ENCODE assay signal across 30 mouse cellular contexts in genomic region chr4:143217189-143217588, GRCm38 (mm10). TPM values are rescaled to one million over a fixed set of nuclear protein-coding genes. Genes with fewer than 3 reads are reported as not detected.
A peak's percentile ranks its signal among the peaks of the same experiment; 100 is the strongest.
DNase-seq lines count a peak whose midpoint lies in the region; ATAC-seq lines count a peak whose summit lies in the region.
"Had no signal": no experiment of that assay in that cellular context is flagged by ENCODE, and none has a peak within 500 bp of the region (broad histone marks: within the 10 kb centered on the region; RNA-seq: fewer than 3 reads in every experiment).

No protein-coding gene starts in this region.

- no peak overlapping the region for H3K4me3 ChIP-seq in liver, embryonic 11.5 days (ENCODE audit: low read depth, low read length)
- no peak overlapping the region for H3K4me3 ChIP-seq in liver, embryonic 12.5 days
- no peak overlapping the region for H3K4me3 ChIP-seq in liver, embryonic 15.5 days (replicated peaks)
- no peak overlapping the region for H3K4me3 ChIP-seq in midbrain, embryonic 13.5 days (replicated peaks)
- H3K4me3 ChIP-seq: embryonic facial prominence, embryonic 10.5 days; embryonic facial prominence, embryonic 13.5 days; erythroblast, embryonic 14.5 days; forebrain, embryonic 12.5 days; forebrain, embryonic 15.5 days; hindbrain, embryonic 10.5 days; hindbrain, embryonic 13.5 days had no signal

- no peaks in the 10 kb centered on the region for H3K9me3 ChIP-seq in liver, embryonic 11.5 days (ENCODE audit: control insufficient read depth, low read length)
- no peaks in the 10 kb centered on the region for H3K9me3 ChIP-seq in liver, embryonic 12.5 days (replicated peaks)
- H3K9me3 ChIP-seq in liver, embryonic 15.5 days (replicated peaks), result no peaks in the 10 kb centered on the region
- H3K9me3 ChIP-seq in midbrain, embryonic 13.5 days, result no peaks in the 10 kb centered on the region
- H3K9me3 ChIP-seq: embryonic facial prominence, embryonic 10.5 days; embryonic facial prominence, embryonic 13.5 days; forebrain, embryonic 12.5 days; forebrain, embryonic 15.5 days; G1E; hindbrain, embryonic 10.5 days; hindbrain, embryonic 13.5 days had no signal

- 70% methylated on average over 7 of the region's 7 CpGs for WGBS in liver, embryonic 11.5 days
- 70% methylated on average over 7 of the region's 7 CpGs for WGBS in liver, embryonic 12.5 days (ENCODE audit: insufficient replicate concordance)
- 70% methylated on average over 7 of the region's 7 CpGs for WGBS in liver, embryonic 15.5 days (ENCODE audit: insufficient replicate concordance)
- 84% methylated on average over 7 of the region's 7 CpGs for WGBS in midbrain, embryonic 13.5 days

- intact Hi-C loops in heart, postnatal 10 days (cut with DNase I), result no loop called here

- DNase-seq in heart, adult 11 months, result peak; percentile 40
- DNase-seq in heart, postnatal 10 days, result no peak
- no peak for DNase-seq in liver, embryonic 11.5 days (ENCODE audit: low spot score)
- DNase-seq in yolk sac, embryonic 10.5 days (ENCODE audit: low spot score), result peak; percentile 46
- no peak for DNase-seq in T-cell, adult 2 months (ENCODE audit: low spot score)
- DNase-seq: adrenal gland, adult 8-10 months; adrenal gland, postnatal 25 days; cerebellum, adult 11-12 months; cerebellum, adult 8-10 months; cerebellum, postnatal 10 days; cerebellum, postnatal 36 days; embryo, embryonic 11 days; gastrocnemius, postnatal 25 days; heart, postnatal 36 days had no signal

- no peak overlapping the region for H3K9ac ChIP-seq in liver, embryonic 11.5 days (ENCODE audit: low read depth, low read length)
- no peak overlapping the region for H3K9ac ChIP-seq in liver, embryonic 12.5 days
- H3K9ac ChIP-seq in liver, embryonic 15.5 days, result no peak overlapping the region
- no peak overlapping the region for H3K9ac ChIP-seq in midbrain, embryonic 13.5 days (replicated peaks)
- H3K9ac ChIP-seq: embryonic facial prominence, embryonic 13.5 days; forebrain, embryonic 12.5 days; forebrain, embryonic 15.5 days; hindbrain, embryonic 13.5 days had no signal

- H3K27me3 ChIP-seq in liver, embryonic 11.5 days (replicated peaks; ENCODE audit: control insufficient read depth, insufficient read depth, low read length), result no peaks in the 10 kb centered on the region
- 0 out of 2 replicates have a peak, but pooled peaks cover 7% of the 10 kb centered on the region for H3K27me3 ChIP-seq in liver, embryonic 12.5 days (replicated peaks)
- H3K27me3 ChIP-seq in liver, embryonic 15.5 days, result no peaks in the 10 kb centered on the region
- H3K27me3 ChIP-seq in midbrain, embryonic 13.5 days, result no peaks in the 10 kb centered on the region
- H3K27me3 ChIP-seq: CH12.LX; embryonic facial prominence, embryonic 13.5 days; forebrain, embryonic 12.5 days; forebrain, embryonic 15.5 days; hindbrain, embryonic 13.5 days; Patski had no signal

- ATAC-seq in liver, embryonic 11.5 days (replicated peaks; ENCODE audit: low FRiP score), result peak; percentile 10; the same call in 1 of the 2 replicates
- no peak for ATAC-seq in liver, embryonic 12.5 days
- ATAC-seq in liver, embryonic 15.5 days (ENCODE audit: insufficient read depth), result peak; percentile 49; the same call in 1 of the 2 replicates
- ATAC-seq in midbrain, embryonic 13.5 days, result no peak
- ATAC-seq: activated CD4-positive, CD25-positive, alpha-beta regulatory T cell, adult 4 months; forebrain, embryonic 15.5 days; hindbrain, embryonic 16.5 days; Patski had no signal

- H3K4me2 ChIP-seq in liver, embryonic 11.5 days, result no peak overlapping the region
- no peak overlapping the region for H3K4me2 ChIP-seq in liver, embryonic 12.5 days
- no peak overlapping the region for H3K4me2 ChIP-seq in liver, embryonic 15.5 days
- H3K4me2 ChIP-seq in midbrain, embryonic 13.5 days (replicated peaks), result no peak overlapping the region
- H3K4me2 ChIP-seq: embryonic facial prominence, embryonic 13.5 days; forebrain, embryonic 12.5 days; forebrain, embryonic 15.5 days; heart, embryonic 11.5 days; hindbrain, embryonic 13.5 days had no signal

- no peak overlapping the region for H3K27ac ChIP-seq in liver, embryonic 11.5 days (ENCODE audit: low read depth, low read length)
- H3K27ac ChIP-seq in liver, embryonic 12.5 days, result no peak overlapping the region
- no peak overlapping the region for H3K27ac ChIP-seq in liver, embryonic 15.5 days (replicated peaks)
- no peak overlapping the region for H3K27ac ChIP-seq in midbrain, embryonic 13.5 days
- H3K27ac ChIP-seq: embryonic facial prominence, embryonic 10.5 days; embryonic facial prominence, embryonic 13.5 days; forebrain, embryonic 12.5 days; forebrain, embryonic 15.5 days; hindbrain, embryonic 10.5 days; hindbrain, embryonic 13.5 days had no signal

- peaks cover 2% of the 10 kb centered on the region; the same call in 1 of the 2 replicates for H3K4me1 ChIP-seq in liver, embryonic 11.5 days (replicated peaks; ENCODE audit: control insufficient read depth, insufficient read depth, low read length)
- peaks cover 7% of the 10 kb centered on the region for H3K4me1 ChIP-seq in liver, embryonic 12.5 days
- H3K4me1 ChIP-seq in liver, embryonic 15.5 days (replicated peaks), result peaks cover 6% of the 10 kb centered on the region
- peaks cover 12% of the 10 kb centered on the region for H3K4me1 ChIP-seq in midbrain, embryonic 13.5 days (replicated peaks)

- H3K36me3 ChIP-seq in liver, embryonic 11.5 days (ENCODE audit: control insufficient read depth, insufficient read depth, low read length), result no peaks in the 10 kb centered on the region
- H3K36me3 ChIP-seq in liver, embryonic 12.5 days, result no peaks in the 10 kb centered on the region
- no peaks in the 10 kb centered on the region for H3K36me3 ChIP-seq in liver, embryonic 15.5 days (replicated peaks)
- no peaks in the 10 kb centered on the region for H3K36me3 ChIP-seq in midbrain, embryonic 13.5 days
- H3K36me3 ChIP-seq: embryonic facial prominence, embryonic 10.5 days; embryonic facial prominence, embryonic 13.5 days; forebrain, embryonic 12.5 days; forebrain, embryonic 15.5 days; G1E; hindbrain, embryonic 10.5 days; hindbrain, embryonic 13.5 days had no signal

RNA-seq across cellular contexts. Expression of gene Prdm2, which starts 4.4 kb away (rescaled TPM):
- 10 to 100 TPM; 20.6 to 23.7 TPM for total RNA-seq in heart, postnatal 10 days (2021)
- polyA plus RNA-seq in liver, embryonic 11.5 days (2014; fragmentation: Nextera tagmentation; extraction: Ambion mirVana), result 7.3 and 8.3 TPM in 2 replicates
- polyA plus RNA-seq in liver, embryonic 12.5 days (2016; fragmentation: Nextera tagmentation; extraction: Ambion mirVana), result 5.2 and 6.2 TPM in 2 replicates
- 2.8 and 3.4 TPM in 2 replicates for polyA plus RNA-seq in liver, embryonic 15.5 days (2015; fragmentation: Nextera tagmentation; extraction: Ambion mirVana)
- 18.3 and 21.2 TPM in 2 replicates for polyA plus RNA-seq in midbrain, embryonic 13.5 days (2015; fragmentation: Nextera tagmentation; extraction: Ambion mirVana)

Comparison
In these comparisons a context has a peak if more than half of its experiments do, and no peak if none do; other contexts are left out.
1. DNase-seq: peak in heart, adult 11 months (single experiment) and yolk sac, embryonic 10.5 days (single experiment); none in heart, postnatal 10 days (0 of 2), liver, embryonic 11.5 days (single experiment) and T-cell, adult 2 months (single experiment).
2. ATAC-seq: peak in liver, embryonic 11.5 days (single experiment) and liver, embryonic 15.5 days (single experiment); none in liver, embryonic 12.5 days (single experiment) and midbrain, embryonic 13.5 days (single experiment).